Mouse (Mus musculus) right cerebral cortex, postnatal 36 days (tissue): ENCODE results near the gene Ern1.
"Not testable (repeated sequence)": the region's sequence is repeated elsewhere in the genome, so short reads cannot be mapped to it uniquely, and the experiment has no call there.

Source experiments
- DNase-seq, 2 experiments: peaks; one replicate each; pipeline ENCODE4 v3.0.0; 2022; ENCODE audit warnings: low spot score in 2 of 2, mixed read lengths in 1 of 2

Gene Ern1

DNA sequence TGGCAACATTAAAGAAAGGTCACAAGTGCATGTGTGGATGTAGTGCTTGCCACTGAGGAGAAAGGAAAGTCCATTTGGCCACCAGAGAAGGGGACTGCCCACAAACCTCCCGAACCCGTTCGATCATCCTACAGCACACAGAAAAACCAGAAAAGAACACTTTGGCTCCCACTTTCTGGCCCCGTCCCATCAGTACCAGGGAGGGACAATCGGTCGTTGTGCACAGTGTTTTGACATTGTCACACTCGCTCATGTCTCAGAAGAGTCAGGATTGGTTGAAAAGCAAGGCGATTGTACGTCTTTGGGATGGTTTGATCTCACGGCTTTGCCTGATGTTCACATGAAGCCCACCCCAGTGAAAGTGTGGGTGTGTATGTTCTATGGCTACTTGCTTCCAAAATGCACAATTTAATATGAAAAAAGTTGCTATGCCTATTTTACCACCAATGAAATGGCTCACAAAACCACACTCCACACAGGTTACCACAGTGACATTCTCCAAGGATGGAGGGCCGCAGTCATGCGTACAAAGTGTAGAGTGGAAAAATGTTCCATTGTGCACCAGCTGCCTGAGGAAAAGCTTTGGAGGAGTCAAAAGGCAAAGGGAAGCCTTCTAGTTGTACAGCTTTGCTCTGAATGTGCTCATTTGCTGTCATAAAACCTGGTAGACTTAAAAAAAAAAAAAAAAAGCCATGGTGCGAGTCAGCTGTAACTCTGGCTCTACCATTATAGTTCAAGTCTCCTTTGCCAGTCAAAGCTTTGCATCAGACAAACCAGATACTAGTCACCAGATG is 15.2 kb upstream of the Ern1 start:
- no peak for DNase-seq

DNA sequence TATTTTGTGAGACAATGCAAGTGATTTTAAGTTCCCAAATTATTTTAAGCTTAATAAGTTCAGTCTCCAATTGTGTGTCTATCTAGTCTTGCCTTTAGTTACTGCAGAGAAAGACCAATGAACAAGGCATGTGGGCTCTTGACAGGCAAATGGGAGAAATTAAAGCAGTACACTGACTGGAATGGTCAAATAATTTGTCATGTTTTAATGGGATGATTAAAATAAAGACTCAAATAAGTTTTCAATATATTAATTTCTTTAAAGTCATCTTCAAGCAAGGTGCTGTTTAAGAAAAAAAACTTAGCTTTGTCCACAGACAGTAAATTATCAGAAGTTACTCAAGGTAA is 14.5 kb upstream of the Ern1 start:
- DNase-seq, result no peak

DNA sequence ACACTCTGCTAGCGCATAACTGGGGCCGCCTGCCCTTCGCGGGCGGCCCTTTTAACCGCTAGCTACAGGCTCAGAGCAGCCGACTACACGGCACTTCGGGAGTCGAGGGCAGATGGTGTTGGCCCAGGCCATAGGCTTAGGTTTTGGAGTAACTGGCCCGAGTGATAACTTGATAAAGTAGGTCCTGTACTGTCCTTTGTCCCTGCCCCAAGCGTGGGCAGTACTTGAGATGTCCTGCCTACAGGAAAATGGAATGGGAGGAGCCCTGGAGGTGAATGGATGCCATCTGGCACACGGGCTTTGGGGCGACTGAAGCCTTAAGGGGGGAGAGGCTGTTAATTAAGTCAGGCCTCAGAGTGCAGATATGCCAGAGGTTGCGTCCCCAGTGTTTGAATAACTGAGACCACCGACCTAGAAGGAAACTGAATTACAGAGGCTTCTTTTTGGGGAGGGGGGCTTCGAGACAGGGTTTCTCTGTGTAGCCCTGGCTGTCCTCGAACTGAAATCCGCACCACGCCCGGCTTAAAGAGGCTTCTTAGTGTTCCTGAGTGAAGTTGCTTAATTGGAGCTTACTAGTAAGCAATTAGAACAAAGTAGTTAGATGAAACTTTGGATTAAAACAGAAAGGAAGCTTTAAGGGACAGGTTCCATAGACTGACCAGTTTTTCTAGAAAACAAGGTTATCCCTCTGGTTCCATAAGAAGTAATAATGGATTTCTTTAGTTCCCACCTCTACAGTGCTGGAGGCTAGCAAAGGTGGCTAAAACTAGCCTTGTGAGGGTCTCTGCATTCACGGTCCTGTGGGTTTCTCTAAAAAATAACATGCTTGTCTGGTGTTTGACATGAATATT is 13.9 kb upstream of the Ern1 start:
- DNase-seq, result no peak

DNA sequence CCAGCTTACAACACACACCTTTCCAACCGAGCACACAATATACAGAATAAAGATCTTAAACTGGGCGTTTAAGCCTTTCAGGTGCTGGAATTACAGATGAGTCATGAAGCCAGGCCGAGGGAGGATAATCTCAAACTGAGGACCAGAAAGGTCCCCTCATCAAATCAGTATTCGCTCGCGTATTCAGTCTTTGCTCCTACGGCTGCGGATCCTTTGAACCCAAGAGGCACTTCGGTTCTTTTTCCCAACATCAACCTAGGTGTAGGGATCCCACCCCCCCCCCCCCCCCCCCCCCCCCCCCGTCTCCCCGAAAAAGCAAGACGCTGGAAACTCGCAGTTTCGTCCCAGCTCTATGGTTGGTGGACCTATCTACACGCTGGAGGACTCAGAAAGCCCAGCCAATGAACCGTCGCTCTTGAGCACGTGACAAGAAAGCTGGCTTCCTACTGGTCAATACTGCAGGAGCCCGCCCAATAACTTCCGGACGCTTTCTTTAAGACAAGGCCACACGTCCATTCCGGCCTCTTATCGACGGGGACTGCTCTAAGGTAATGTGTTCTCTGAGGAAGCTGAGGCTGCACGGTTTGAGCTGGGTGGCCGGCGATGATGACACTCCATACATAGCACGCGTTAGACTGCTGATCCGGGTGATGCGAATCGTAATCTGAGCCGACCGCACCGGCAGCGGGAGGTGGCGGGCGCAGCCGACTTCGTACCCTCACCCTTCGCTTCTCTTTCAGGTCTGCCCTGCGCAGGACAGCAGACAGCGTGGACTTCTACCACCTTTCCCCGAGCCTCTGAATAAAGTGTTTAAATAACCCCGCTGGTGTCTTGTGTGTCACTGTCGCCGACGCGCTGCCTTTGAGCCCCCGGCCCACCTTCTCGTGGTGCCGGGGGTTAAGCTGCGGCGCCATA is 13.0 kb upstream of the Ern1 start:
- DNase-seq, result peak; percentile 95 to 98

DNA sequence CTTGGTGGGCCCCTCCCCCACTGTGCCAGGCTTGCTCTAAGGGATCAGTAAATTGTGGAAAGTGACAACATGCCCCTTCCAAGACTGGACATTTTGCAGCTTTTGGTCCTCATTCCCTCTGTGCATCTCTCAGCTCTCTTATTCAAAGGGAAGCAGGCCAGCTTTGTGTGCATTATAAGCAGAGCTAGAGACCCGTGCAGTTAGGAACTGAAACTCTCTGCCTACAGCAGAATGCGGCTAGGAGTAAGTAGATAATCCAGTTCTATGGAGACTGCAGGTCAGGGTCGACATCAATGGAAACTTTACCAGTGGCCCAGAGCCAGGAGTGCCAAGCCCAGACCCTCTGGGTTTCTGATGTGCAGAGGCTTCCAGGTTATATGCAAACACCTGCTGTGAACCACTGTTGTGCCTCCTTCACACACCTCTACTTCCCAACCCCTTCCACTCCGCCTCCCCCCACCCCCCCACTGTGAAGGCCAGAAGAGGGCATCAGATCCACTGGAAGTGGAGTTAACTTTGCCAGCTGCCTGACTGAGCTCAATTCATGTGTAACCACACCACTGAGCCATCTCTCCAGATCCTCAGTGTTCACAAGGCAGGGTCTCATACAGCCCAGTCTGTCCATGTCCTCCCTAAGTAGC is 11.2 kb upstream of the Ern1 start:
- no peak for DNase-seq

DNA sequence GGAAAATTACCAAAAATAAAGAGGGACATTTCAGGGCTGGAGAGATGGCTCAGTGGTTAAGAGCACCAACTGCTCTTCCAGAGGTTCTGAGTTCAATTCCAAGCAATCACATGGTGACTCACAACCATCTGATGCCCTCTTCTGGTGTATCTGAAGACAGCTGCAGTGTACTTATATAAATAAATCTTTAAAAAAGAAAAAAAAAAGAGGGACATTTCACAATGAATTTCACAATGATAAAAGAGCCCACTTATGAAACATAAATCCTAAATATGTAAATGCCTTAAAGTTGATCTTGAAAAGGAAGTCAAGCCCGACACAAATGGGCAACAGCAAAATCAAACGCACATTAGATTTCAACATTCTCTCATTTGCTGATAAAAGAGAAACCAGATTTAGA is 10.3 kb upstream of the Ern1 start:
- no peak for DNase-seq

DNA sequence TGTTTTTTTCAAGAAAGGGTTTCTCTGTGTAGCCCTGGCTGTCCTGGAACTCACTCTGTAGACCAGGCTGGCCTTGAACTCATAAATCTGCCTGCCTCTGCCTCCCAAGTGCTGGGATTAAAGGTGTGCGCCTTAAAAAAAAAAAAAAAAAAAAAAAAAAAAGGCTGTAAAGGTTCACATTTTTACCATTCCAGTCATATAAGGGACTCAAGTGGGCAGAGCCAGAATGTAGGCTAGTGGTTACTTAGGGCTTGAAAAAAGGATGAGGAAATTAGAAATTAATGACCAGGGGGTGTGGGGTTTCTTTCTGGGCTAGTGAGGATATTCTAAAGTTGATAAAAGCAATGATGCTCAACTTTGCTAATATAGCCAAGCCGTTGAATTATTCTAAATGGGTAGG is 9.4 kb upstream of the Ern1 start:
- not testable (repeated sequence) for DNase-seq

DNA sequence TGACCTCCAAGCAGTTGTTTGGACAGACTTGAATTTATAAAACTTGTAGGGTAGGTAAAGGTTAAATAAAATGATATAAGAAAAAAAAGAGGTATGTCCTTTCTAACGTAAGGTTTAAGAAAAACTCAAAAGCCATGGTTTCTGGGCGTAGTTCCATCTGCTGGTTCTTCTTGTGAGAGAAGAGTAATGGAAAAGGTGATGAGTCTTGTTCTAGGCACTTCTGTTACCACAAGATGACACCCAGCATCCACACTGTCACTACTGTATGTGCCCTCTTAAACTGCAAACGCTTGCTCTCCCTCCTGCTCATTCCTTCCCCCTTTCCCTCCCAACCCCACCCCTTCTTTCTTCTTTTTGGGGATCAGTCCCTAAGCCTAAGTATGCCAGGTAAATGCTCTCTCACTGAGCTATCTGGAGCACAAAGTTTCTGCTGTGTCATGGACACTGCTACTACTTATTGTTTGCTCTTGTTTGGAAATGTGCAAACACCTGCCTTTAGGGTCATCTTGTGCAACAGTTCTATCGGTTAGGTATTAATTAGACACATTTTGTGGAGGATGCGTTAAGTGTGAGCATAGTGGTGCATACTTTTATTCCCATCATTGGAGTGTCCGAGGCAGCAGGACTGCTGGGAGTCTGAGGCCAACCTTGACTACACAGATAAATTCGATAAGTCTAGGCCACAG is 5.5 kb upstream of the Ern1 start:
- no peak for DNase-seq

DNA sequence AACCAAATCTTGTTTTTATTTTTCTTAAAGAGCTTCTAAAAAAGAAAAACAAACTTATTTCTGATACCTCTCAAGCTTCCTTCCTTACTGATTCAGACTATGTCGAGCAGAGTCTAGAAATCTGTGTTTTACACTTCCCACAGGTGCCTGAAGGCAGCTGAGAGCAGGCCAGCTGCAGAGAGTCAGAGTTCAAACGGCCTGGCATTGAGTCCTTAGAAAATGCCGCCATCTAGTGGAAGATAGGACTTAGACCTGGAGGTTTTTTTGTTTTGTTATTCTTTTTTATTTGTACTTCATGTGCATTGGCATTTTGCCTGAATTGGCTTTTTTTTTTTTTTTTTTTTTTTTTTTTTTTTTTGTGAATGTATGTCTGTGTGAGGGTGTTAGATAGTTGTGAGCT is 3.7 kb upstream of the Ern1 start:
- no peak for DNase-seq

DNA sequence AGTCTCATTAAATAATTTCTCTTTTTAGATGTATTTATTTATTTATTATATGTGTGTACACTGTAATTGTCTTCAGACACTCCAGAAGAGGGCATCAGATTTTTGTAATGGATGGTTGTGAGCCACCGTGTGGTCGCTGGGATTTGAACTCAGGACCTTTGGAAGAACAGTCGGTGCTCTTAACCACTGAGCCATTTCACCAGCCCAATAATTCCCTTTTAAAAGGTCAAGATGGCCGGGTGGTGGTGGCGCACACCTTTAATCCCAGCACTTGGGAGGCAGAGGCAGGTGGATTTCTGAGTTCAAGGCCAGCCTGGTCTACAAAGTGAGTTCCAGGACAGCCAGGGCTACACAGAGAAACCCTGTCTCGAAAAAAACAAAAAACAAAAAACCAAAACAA is 2.9 kb upstream of the Ern1 start:
- not testable (repeated sequence) for DNase-seq

DNA sequence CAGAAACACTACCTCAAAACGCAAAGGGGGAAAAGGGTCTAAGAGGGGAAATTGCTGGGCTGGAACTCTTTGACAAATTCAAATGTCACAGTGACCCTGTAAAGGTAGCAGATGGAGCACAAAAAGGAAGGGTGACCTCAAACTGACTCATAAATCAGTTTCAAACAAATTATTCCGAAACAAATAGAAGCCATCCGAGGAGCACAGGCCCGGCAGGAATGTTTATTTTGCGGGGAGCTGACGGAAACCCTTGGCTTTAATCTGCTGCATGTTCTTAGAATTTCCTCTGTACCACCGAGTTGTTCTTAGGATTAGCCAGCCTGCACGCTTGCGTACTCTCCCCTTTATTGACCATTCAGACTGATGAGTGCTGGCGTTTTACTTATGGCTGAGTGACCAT is 2.4 kb upstream of the Ern1 start:
- DNase-seq, result no peak

DNA sequence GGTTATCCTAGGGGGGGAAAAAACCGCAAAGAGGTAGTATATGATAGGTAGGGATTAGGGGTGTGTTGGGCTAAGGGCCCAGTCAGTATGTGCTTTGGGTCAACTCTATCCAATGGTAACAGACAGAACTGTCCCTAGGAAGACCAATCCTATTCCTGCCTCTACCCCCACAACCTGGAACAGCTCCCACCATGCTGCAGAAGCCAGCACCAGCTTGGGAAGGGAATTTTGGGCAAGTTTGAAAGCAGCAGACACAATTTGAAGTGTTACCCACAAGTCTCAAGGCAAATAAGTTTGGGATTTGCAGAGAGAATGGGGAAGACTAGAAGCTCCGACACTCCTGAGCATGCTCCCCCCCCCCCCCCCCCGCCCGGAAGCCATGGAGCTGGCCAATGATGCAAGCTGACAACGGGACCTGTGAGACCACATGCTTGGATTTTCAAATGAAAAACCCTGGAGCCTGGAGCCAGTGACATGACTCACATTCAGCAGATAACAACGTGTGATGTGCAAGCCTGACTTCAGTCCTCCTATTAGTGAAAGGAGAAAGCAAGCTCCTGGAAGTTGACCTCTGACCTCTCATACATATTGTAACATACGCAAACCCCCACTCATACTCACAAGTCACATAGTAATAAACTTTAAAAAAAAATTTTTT is 1.5 kb upstream of the Ern1 start:
- no peak for DNase-seq

DNA sequence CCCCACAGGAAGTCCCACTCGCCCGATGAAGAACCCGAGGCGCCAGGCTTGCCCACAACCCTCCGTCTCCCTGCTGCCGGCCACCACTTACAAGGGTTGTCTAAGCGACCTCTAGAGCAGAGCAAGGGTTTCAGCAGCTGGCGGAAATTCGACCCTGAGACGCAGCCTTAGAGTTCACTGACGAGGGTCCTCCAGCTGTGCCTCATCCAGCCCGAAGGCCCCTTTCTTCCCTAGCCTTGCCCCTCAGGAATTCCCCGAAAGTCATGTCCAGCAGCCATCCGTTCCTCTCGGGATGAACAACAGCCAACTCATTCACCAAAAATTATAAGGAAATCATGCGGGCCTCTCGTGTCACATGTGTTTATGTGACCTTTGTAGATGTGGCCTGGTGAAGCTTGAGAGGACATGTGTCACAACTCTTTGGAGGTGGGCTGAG is 492 bp upstream of the Ern1 start:
- no peak for DNase-seq

DNA sequence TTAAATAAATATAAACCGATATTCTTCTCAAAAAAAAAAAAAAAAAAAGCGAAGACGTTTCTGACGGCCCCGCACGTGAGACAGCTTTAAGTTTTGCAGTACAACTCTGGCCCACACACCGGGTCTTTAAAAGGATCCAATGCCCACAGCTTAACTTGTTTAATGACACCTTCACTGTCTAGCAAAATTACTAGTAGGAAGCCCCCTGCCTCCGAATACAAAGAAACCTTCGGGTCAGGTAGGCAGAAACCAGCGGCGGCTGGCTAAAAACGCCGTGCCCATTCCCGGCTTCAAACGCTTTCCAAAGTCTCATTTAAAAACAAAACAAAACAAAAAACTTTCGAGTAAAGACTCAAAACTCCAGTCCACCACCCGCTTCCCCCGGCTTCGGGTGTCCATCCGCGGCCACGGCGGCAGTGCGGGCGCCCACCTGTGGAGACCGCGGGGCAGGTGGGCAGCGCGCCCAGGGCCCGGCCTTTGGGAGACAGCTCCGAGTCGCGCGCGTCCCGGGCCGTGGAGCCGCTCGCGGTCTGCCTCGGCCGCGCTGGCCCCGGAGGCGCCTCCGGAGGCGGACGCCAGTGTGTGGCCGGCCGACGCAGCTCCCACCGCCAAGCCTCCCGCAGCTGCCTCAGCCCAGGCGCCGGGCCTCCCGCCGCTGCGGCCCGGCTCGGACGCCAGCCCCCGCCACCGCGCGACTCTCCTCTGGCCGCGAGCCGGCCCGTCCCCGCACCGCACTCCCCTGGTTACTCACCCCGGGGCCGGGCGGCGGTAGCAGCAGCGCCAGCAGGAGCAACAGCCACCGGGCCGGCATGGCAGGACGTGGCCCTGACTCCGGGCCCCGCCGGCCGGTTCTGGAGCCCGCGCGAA is 553 bp downstream of the Ern1 start:
- no peak for DNase-seq

DNA sequence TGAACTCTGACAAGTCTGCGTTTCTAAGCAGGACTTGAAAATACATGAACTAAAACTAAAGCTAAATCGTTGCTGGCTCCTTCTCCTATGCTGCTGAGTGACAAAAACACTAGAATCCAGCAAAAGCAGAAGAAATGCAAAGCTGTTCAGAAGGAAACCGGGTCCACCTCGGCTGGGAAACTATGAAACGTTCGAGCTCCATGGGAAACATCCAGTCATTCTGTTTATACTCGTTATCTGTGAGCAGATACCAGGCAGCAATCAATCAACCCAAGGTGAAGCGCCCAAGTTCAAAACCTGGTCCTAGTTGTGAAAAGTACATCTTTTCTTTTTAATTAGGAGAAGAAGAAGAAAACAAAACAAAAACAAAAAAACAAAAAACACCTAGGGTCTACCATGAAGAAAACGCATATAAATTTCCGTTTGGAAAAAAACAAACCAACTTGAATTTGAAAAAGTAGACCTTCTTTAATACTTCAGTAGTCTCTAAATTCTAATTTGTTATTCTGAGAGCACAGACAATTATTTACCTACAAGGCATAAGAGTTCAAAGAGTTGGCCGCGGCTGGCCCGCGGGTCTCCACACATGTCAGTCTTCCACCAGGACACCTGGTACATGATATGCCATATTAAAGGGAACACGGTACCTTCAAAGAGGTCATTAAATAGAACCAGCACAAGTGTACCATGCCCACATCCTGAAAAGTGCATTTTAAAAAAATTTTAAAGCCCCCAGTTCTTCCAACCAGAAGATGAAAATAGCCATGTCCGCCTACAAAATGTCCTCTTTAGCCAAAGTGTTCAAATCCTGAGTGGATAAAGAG is 1.4 kb downstream of the Ern1 start:
- DNase-seq, result no peak

DNA sequence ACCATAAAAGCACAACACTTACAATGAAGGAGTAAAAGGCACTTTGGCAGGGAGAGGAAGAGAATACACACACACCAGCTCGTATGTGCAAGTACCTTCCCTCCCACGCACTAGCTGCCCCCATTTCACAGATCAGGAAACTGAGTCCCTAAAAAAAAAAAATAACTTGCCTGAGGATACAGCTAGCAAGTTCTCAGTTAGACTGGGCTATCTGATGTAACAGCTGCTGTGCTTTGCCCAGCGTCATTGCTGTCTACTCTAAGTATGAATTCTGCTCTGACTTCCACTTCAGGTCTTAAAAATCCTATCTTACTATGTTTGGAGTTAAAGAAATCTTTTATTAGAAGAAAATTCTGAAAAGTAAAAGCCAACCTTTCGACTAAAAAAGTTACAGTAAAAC is 2.0 kb downstream of the Ern1 start:
- DNase-seq, result no peak

DNA sequence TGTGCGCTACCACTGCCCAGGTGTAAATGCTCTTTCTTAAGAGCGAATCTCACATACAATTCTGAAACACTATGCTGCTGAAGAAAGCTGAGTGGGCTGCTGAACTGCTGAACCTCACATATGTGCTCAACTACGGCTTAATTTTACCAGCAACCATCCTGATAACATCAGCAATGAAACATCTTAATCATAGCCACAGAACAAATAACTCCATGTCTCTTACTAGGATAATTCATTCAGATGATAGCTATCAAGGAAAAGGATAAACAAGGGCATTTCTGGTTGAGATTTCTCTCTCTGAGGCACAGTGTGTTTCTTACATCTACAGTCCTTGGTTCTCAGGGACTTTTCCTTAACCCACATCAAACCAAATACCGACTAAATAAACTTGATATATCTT is 2.8 kb downstream of the Ern1 start:
- no peak for DNase-seq

DNA sequence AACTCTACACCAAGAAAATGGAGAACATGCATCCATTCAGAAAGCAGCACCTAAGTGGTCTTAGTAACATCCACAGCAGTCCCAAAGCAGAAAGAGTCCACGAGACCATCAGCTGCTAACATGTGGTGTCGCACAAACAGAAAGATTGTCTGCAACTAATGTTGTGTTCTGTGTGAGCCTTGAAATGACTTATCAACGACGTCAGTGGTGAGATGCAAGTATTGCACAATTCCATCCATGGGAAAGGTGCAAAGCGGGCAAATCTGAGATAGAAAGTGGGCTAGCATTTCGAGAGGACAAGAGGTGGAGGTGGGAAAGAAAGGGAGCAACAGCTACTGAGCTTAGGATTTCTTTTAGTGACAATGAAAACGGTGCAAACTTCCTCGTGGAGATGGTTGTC is 4.8 kb downstream of the Ern1 start:
- no peak for DNase-seq

DNA sequence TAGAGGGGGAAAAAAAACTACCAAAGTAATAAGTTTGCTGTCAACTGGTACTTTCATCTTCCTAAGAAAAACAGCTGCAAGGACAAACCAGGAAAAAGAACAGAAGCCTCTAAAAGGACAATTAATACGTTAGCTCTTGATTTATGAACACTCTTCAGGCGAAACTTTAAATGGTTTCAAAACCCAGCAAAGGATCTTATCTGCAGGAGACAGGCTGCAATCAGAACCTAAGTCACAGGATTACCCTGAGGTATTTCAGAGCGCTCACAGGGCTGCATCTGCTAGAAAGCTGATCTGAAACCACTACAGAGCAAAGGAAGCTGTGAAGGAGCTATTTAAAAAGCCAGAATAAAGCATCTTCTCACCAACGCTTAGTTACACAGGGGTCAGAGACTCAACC is 6.0 kb downstream of the Ern1 start:
- DNase-seq, result no peak
